Mouse (Mus musculus) gastrocnemius, adult 8-10 months (tissue): ENCODE data around the gene Ahdc1. TPM values are rescaled to one million over a fixed set of nuclear protein-coding genes. Genes with fewer than 3 reads are reported as not detected.
"Not testable (repeated sequence)": the region's sequence is repeated elsewhere in the genome, so short reads cannot be mapped to it uniquely, and the experiment has no call there.

Source experiments
- DNase-seq, 2 experiments: peaks; one replicate each; pipeline ENCODE4 v3.0.0; 2022; ENCODE audit warnings: low spot score in 2 of 2
- total RNA-seq, 4 experiments: library from RNA; stranded (reverse); gene quantifications; 2 replicates each; pipeline ENCODE4 v1.2.4; 2022

The Ahdc1 gene
- total RNA-seq, 4 experiments from 2014 or later: 26.3 to 32.9 (median 28.9) TPM

DNA sequence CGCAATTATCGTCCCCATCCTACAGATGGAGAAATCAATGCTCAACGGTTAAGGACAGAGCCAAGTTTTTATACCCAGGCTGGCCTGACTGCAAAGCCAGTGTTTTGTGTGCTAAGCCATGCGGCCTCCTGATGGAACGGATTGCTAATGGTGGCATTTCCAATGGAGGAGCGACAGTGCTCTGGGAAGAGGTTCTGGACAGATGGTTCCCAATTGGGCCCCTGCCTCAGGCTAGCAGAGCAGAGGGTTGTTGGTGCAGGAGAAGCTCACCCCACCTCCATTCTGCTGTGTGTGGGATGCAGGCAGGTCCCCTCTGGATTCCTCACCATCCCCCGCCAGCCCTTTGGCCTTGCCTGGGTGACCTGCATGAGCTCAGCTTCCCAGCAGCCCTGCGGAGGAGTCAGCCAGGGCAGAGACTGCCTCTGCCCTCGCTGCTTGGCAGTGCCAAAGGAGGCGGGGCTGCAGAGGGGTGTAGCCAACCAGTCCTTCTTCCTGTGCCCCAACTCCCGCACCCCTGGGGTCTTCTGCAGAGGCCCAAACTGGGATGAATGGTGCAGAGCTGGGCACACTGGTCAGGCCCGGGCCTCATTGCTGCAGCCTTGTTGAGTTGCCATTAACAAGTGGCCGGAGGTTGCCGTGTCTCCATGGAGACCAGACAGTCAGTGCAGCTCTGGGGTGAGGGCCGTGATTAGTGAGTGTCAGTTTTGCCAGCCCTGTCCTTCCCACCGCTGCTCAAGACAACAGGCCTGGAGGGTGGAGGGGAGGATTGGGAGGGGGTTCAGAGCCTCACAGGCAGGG lies 84.1 kb downstream of the Ahdc1 start:
- DNase-seq: peak; percentile 65 to 76

DNA sequence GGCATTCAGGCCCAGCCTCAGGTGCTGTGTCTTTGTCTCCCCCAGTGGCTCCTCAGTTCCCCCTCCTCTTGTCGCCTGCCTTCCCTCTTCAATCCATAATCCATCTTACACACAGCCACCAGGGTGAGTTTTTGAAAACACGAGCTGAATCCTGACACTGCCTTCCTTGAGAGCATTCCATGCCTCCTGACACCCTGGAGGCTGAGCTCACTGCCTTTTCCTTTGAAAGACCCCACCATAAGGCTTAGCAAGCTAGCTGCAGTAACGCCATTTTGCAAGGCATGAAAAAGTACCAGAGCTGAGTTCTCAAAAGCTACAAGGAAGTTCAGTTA lies 84.6 kb downstream of the Ahdc1 start:
- not testable (repeated sequence) for DNase-seq

DNA sequence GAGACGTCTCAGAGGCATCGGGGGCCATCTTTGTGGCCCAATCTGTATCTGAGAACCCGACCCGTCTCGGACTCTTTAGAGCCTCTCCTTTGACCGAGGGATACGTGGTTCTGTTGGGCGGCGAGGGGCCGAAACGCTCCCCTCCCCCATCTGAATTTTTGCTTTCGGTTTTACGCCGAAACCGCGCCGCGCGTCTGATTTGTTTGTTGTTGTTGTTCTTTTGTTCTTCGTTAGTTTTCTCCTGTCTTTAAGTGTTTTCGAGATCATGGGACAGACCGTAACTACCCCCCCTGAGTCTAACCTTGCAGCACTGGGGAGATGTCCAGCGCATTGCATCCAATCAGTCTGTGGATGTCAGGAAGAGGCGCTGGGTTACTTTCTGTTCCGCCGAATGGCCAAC lies 85.6 kb downstream of the Ahdc1 start:
- DNase-seq: not testable (repeated sequence)

DNA sequence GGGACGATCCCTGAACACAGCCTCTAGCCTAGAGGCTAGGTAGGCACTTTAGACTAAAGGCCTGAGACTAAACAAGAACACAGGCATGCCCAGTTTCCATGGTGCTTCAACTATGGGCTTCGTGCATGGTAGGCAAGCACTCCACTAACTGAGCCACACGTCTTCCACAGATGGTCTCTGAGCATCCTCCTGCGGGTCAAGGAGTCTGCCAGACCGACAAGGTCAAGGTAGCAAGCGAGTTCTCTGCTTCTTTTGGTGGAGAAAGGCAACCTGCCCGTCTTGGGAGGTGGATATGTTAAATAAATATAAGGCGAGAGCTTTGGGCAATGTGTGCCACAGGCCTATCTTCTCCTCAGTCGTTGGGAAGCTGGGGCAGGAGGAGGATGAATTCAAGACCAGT lies 90.7 kb downstream of the Ahdc1 start:
- DNase-seq: no peak

DNA sequence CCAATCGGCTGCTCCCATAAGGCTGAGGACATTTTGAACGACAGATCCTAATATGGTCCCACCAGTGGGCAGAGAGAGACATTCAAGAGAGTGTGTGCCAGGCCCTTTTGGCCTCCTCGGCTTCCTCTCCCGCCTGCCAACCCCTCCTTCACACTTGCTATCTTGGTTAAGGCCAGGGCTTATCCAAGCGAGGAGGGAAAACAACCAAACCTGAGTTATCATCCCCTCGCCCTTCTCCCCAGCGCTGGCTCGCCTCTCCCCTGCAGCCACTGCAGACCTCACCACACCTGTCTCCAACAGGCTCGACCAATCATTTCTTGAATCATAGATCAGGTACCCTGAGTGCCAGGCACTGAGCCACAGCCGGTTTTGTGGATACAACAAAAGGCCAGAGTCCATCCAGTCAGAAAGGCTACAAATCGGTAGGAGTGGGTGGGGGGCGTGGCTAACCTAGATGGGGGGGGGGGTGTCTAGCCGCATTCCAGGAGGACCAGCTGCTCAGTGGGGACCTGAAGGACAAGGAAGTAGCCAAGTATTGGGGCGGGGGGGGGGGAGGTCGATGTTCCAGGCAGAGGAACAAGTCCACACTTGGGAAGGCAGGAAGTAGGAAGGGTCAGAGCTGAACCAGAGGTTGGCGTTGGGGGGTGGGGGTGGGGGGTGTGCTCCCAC lies 92.6 kb downstream of the Ahdc1 start:
- no peak for DNase-seq

DNA sequence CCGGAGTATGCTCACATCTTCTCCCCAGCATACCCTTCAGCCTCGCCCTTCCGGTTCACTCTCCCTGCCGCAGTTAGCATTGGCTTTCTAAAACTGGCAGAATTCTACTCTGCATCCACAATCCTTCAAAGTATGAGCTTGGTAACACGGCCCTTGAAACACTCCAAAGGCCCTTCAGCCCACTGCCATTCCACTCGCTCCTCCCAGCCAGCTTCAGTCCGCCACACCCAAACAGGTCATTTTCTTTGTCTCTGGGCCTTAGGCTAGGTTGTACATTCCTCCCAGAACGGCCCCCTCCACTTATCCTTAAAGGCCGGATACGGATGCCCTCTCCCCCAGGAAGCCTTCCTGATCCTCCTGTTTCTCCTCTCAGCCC lies 93.1 kb downstream of the Ahdc1 start:
- DNase-seq: no peak

DNA sequence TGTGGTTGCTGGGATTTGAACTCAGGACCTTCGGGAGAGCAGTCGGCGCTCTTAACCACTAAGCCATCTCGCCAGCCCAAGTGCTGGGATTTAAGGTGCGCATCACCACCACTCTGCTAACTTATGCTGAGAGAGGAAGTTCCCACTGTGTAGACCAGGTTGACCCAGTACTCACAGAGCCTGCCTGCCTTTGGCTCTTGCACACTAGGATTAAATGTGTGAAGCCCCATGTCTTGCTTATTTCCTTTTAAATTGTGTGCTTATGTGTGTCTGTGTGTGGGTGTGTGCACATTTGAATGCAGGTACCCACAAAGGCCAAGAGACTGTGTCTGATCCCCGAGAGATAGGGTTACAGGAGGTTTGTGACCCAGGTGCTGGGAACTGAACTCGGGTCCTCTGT lies 95.6 kb downstream of the Ahdc1 start:
- DNase-seq: no peak

DNA sequence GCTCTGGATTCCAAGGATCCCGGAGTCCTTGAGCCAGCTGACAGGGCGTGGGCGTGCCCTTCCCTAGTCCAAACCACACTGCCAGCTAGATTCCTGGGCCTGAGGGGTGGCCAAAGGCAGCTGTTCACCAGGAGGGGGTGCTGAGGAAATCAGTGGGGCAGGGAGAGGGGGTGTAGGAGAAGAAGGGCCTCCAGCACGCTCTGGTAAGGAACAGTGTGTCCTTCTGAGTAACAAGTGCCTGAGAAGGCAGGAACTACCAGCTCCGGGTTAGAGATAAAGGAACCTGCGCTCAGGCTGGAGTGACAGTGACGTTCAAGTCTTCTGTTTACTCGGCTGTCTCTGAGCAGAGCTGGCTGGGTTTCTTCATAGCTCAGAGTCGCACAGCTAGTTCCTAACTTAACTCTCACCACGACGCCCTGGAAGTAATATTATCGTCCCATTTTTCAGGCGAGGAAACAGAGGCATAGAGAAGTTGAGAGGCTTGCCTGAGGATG lies 96.8 kb downstream of the Ahdc1 start:
- peak; percentile 70 to 75 for DNase-seq

DNA sequence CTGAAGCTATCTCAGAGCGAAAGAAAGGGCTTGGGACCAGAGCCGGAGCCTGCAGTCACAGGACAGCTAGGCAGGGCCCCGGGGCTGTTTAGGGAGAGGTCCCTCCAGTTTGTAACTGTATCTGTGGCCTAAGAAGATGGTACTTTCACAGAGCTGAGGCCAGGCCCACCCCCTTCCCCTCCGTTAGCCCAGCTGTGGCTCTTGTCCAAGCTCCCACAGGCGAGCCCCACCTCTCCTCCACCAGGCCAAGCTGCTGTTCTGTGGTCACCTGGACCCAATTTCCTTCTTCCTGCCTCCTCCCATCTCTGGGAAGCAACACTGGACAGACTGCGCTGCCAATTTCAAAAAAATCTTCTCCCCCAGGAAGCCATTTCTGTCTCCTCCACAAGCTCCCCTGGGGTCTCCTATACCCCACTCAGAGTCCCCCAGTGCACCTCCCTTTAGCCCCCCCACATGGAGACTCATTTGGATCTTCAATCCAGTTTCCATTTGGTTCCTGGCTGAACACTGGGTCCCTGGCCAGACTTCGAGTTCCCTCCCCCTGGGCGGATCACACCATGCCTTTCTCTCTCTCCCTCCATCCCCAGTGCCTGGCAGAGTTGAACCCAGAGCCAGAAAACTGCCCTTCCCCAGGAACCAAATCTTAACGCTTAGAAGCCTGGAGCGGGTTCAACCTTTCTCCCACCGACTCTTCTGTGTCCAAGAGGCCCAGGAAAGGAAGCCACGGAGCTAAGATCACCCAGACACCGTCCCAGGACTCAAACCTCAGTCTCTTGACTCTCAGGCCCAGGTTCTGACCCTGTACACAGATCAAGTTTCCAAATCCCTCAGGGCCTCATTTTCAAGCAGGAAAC lies 97.6 kb downstream of the Ahdc1 start:
- no peak for DNase-seq

DNA sequence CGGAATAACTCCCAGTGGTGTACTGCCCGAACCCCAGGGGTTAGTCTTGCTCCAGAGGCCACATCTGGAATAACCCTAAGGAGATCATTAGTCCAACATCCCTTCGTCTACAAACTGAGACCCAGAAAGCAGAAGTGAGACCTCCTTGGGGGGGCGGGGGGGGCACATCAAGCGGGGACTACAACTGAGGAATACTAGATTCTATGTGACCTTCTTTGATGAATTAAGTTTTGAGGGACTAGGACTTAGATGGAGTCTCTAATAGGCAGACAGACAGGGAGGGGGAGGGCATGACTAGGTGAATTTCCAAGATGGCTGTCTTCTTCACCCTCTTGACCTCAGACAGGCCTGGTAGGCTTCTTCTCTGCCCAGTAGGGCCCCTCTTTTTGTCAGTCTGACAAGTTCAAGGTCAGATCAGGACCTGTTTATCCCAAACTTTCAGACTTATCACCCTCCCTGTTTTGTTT lies 98.3 kb downstream of the Ahdc1 start:
- DNase-seq: no peak

DNA sequence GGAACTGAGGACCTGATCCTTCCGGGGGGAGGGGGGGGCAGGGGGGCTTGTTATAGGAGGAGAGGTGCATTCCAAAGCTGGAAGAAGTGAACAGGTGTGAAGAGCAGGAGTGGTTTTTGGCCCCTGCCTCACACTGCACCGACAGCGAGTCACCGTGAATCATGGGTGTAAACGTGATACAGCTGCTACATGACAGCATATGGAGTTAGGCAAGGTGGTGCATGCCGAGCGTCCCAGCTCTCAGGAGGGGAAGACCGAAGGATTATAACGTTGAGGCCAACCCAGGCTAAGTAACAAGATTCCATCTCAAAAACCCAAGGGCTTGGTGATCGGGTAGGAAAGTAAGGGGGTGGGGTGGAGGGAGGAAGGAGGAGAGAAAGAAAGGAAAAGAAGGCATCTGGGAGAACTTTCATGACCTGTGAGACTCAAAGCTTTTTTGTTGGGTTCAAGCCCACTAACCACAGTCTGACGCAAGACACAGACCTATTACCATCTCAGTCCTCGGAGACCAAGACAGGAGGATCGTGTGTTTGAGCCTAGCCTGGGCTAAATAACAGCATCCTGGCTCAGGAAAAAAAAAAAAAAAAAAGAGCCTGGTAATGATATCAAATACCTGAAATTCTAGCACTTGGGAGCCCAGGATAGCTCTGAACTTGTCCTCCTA lies 101.2 kb downstream of the Ahdc1 start:
- DNase-seq: no peak

DNA sequence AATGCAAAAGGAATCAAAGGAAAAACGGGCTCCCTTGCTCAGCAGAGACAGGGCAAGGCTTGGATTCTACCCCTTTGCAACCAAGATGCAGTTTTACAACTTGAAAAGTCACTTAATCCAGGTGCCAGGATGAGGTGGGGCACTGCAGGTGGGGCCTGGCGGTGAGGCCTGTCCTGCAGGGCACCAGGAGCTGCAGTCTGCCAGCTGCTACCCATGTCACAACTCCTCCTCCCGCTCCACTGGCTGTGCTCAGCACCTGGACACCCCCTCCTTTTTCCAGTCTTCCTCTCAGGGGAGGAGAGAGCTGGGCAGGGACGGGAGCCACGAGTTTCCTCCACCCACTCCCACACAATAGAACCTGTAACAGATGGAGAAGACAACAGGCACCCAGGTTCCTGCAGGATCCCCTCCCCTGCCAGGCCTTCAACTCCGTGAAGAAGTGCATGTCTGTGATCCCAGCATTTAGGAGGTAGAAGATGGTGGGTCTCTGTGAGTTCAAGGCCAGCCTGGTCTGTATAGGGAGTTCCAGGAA lies 102.4 kb downstream of the Ahdc1 start:
- no peak for DNase-seq

DNA sequence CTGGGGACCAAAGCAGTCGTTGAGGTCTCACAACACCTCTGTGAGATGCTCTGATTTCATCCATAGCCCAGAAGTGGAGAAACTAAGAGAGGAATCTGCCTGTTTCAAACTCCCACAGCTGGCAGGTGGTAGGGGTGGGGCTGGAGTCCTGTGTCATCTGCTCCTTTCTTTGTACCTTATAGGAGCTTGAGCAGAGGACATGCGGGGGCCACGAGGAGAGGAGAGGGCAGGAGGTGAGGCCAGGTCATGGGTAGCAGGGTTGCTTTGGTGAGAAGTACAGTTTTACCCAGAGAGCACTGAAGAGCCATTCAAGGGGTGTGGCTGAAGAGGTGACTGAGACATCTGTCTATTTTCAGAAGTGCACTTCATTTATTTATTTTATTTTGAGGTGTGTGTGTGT lies 103.7 kb downstream of the Ahdc1 start:
- DNase-seq: no peak

DNA sequence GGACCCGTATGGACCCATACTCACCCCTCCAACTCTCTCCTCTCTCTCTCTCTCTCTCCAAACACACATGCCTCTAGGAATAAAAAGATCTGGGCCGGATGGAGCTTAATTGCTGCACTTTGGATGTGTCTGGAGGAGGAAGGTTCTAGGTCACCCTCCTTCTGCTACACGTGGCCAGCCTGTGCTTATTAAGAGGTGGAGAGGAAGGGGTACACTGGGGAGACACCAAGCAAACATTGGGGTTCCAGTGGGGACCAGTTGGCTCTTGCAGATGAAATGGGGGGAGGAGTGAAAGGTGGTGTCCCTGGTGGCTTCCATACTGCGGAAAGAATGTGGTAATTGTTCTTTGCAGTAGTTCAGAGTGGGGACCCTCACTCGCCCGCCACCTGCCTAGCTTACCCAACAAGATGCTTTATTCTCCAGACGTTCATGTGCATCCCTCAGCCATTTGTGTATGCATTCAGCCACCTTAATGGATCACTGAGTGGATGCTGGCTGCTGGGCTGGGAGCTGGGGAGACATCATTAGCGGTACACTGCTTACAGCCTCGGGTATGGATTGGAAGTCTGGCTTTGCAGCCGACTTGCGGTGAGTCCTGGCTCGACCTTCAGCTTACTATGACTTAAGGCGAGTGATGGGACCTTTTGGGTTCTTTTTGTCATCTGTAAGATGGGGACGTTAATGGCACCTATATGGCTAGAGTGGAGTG lies 104.8 kb downstream of the Ahdc1 start:
- no peak for DNase-seq

DNA sequence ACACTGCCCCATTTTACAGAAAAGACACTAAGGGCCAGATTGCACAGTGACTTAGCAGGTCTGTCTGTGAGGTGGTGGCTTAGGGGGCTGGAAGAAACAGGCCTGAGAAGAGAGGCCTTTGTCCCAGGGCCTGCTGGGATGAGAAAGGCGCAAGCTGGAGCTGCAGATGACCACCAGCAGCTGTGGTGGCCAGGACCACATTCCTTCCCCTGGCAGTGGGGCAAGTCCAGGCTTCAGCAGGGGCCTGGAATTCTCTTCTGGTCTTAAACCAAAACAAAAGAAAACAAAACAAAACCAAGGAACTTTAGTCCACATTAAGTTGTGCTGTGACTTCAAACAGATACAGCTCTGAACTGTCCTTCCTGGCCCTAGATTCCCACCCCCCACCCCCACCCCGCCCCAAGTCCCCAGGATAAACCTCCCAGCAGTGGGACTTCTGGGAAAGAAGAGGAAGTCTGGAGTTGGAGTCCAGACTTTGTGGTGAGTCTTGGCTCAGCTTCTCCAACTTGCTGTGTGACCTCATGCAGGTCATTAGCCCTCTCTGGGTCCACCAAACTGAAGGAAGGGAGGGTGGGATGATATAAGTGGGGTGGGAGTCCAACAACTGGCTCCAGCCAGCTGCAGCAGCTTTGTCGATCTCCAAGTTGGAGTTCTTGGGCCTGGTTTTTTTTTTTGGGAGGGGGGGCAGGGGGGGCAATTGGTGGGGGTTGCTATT lies 105.9 kb downstream of the Ahdc1 start:
- DNase-seq: no peak

DNA sequence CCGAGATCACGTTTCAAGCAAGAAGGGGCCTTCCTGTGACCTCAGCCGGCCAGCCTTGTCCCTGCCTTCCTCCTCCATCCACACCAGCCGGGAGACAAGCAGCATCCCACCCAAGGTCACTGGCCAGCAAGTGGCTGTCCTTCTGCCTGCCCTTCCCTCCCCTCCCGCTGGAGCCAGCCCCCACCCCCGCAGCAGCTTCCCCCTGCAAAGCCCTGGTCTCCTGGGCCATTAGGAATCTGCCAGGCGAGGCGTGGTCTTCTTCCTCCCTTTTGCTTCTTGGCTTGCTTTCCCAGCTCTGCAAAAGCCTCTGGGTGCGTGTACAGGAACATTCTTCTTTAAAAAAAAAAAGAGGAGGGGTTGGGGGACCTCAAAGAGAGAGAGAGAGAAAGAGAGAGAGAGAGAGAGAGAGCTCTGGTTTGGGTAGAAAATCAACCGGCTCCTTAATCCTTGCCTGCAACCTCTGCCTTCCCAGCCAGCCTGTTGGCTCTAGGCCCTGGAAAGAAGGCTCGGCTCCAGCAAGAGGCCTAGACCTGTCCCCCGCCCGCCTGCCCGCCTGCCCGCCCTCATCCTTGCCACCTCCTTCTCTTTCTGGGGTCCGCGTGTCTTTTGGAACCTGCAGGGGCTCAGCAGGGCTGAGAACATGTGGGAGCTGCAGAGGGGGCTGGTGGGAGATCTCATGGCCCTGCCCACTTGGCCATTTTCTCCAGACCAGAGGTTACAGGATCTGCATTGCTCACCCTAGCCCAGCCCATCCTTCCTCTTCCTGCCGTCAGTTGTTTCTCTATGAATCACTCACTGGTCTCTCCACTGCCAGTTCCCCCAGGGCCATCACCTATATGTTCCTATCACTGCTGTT lies 106.7 kb downstream of the Ahdc1 start:
- peak; percentile 71 to 79 for DNase-seq

DNA sequence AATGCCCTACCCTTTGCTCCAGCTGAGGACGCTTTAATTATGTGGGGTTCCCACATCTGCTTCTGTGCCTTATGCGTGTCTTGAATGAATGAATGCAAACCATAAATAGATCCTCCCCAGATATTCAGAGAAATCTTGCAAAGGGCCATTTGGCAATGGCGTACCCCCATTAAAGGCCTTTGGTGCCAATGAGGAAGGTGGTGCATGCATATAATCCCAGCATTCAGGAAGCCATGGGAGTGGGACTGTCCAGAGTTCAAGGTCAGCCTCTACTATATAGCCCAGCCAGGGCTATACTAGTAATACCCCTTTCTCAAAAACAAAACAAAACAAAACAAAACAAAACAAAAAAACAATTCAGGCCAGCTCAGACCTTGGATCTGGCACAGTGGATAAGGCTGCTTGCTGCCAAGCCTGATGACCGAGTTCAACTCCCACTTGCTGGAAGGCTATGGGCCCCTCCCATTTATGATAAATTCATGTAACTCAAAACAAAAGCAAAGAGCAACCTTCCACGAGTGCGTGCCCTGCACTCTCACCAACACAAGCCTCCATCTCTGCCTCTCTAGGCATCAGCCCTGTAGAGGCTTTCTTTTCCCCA lies 107.8 kb downstream of the Ahdc1 start:
- DNase-seq: no peak

DNA sequence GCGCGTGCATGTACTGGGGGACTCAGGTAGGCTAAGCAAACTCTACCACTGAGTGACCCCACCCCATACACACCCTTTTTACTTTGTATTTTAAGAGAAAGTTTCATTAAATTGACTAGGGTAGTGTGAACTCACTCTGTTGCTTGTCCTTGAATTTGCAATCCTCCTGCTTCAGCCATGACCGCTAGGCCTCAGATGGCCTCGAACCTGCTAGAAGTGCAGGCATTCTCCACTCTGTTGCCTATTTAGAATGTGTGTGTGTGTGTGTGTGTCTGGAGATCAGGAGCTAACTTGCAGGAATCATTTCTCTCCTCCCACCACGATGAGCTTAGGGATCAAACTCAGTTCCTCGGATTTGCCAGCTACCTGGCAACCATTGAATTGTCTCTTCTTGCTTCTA lies 108.5 kb downstream of the Ahdc1 start:
- no peak for DNase-seq
